Mouse (Mus musculus) lung, postnatal 0 days (tissue): ENCODE data around the gene Dnaja4. TPM values are rescaled to one million over a fixed set of nuclear protein-coding genes. Genes with fewer than 3 reads are reported as not detected.
"Not testable (repeated sequence)": the region's sequence is repeated elsewhere in the genome, so short reads cannot be mapped to it uniquely, and the experiment has no call there.

Experiments
- ATAC-seq: fragments of 200-750 bp; cut with Nextera tagmentation; 2 replicates; pipeline ENCODE4 v1.8.0; 2017; ENCODE audit warnings: moderate library complexity
- DNase-seq: peaks from one replicate; pipeline ENCODE4 v3.0.0-alpha.2; 2016; ENCODE audit warnings: low spot score
- H3K27ac ChIP-seq: fragments of 300-500 bp; sonication (generic); 2 replicates; pipeline ENCODE4 v1.5.1; 2014; ENCODE audit warnings: antibody characterized with exemption, mild to moderate bottlenecking, low read length, mixed read lengths
- H3K27me3 ChIP-seq: fragments of 300-500 bp; sonication (generic); replicated peaks from 2 replicates; pipeline ENCODE4 v1.6.1; 2014; ENCODE audit warnings: low read length, mixed read lengths; ENCODE audit not compliant: insufficient read depth
- H3K36me3 ChIP-seq: fragments of 300-500 bp; sonication (generic); 2 replicates; pipeline ENCODE4 v1.6.1; 2014; ENCODE audit warnings: low read length, mixed read lengths; ENCODE audit not compliant: insufficient read depth
- H3K4me1 ChIP-seq: fragments of 300-500 bp; sonication (generic); 2 replicates; pipeline ENCODE4 v1.6.1; 2014; ENCODE audit warnings: antibody characterized with exemption, low read depth, low read length, mixed read lengths; ENCODE audit not compliant: insufficient read depth
- H3K4me2 ChIP-seq: fragments of 300-500 bp; sonication (generic); replicated peaks from 2 replicates; pipeline ENCODE4 v1.6.1; 2014; ENCODE audit warnings: low read depth, mild to moderate bottlenecking, low read length, moderate library complexity, mixed read lengths
- H3K4me3 ChIP-seq: fragments of 300-500 bp; sonication (generic); 2 replicates; pipeline ENCODE4 v1.5.1; 2014; ENCODE audit warnings: low read depth, low read length
- H3K9ac ChIP-seq: fragments of 300-500 bp; sonication (generic); replicated peaks from 2 replicates; pipeline ENCODE4 v1.6.1; 2014; ENCODE audit warnings: low read depth, mild to moderate bottlenecking
- H3K9me3 ChIP-seq: fragments of 300-500 bp; sonication (generic); 2 replicates; pipeline ENCODE4 v1.6.1; 2016; ENCODE audit warnings: low read length, mixed read lengths
- CTCF ChIP-seq: IDR thresholded peaks from 2 replicates; pipeline ENCODE4 v1.5.1; 2016; ENCODE audit warnings: antibody characterized with exemption, mild to moderate bottlenecking
- EP300 ChIP-seq: IDR thresholded peaks from 2 replicates; pipeline ENCODE4 v1.6.1; 2016; ENCODE audit warnings: antibody characterized with exemption, mild to moderate bottlenecking, control low read depth
- WGBS: fragments of 180-500 bp; shearing (Covaris S2); extraction: QIAGEN DNeasy Blood & Tissue Kit; methylation state at CpG from one replicate; pipeline ENCODE4 v1.1.7; 2014; 5-methylcytosine and 5-hydroxymethylcytosine counted together
- polyA plus RNA-seq: library from polyadenylated mRNA; unstranded; fragments of >200 nt; fragmentation: Nextera tagmentation; extraction: Ambion mirVana; gene quantifications from 2 replicates; pipeline ENCODE4 v1.2.1, GENCODE M21; 2015

Dnaja4 gene
- polyA plus RNA-seq, 1 experiment from 2014 or later: 15.2 TPM

- WGBS: 4% methylated on average over 31 of the region's 31 CpGs
- TF ChIP-seq CTCF: peak; percentile 25; the same call in 1 of the 2 replicates
- 0 out of 2 replicates have a peak overlapping the region, but pooled peaks have one; percentile 6 for H3K9ac ChIP-seq
Observed at GRCm38 (mm10) chr9:54691241-54691805, 7.3 kb upstream of the Dnaja4 start.

GRCm38 (mm10) chr9:54699087-54699344, 343 bp downstream of the Dnaja4 start:
- Histone ChIP-seq H3K9me3 (no peaks in the 10 kb centered on the region), H3K36me3 (no peaks in the 10 kb centered on the region), H3K27me3 (no peaks in the 10 kb centered on the region), H3K4me1 (peaks cover 3% of the 10 kb centered on the region; the same call in 1 of the 2 replicates), H3K4me3 (peak overlapping the region; percentile 71), H3K4me2 (peak overlapping the region; percentile 82), H3K27ac (no peak overlapping the region), H3K9ac (peak overlapping the region; percentile 57)
- no peak for TF ChIP-seq EP300
- no peak for TF ChIP-seq CTCF
- 6% methylated on average over 27 of the region's 27 CpGs for whole genome bisulfite sequencing
- ATAC-seq (peak; percentile 37), DNase-seq (no peak)

More at GRCm38 (mm10) chr9:54691241-54691805, 7.3 kb upstream of the Dnaja4 start:
- not testable (repeated sequence) for H3K36me3 ChIP-seq, H3K27me3 ChIP-seq, H3K9me3 ChIP-seq, H3K27ac ChIP-seq, DNase-seq, H3K4me1 ChIP-seq
- peak; percentile 25; the same call in 1 of the 2 replicates for ATAC-seq
- peak overlapping the region; percentile 17; the same call in 1 of the 2 replicates for H3K4me3 ChIP-seq
- H3K4me2 ChIP-seq: peak overlapping the region; percentile 51

- Histone ChIP-seq H3K27me3 (no peaks in the 10 kb centered on the region), H3K4me2 (peak overlapping the region; percentile 82), H3K9me3 (no peaks in the 10 kb centered on the region), H3K36me3 (no peaks in the 10 kb centered on the region), H3K4me3 (peak overlapping the region; percentile 71), H3K4me1 (peaks cover 3% of the 10 kb centered on the region; the same call in 1 of the 2 replicates), H3K9ac (peak overlapping the region; percentile 57), H3K27ac (peak overlapping the region; percentile 22; the same call in 1 of the 2 replicates)
- ATAC-seq (peak; percentile 84), DNase-seq (peak; percentile 87)
- no peak; the same call in 1 of the 2 replicates for TF ChIP-seq CTCF
- TF ChIP-seq EP300: no peak
- whole genome bisulfite sequencing: 1% methylated on average over 90 of the region's 92 CpGs
Observed at GRCm38 (mm10) chr9:54699345-54700173, 886 bp downstream of the Dnaja4 start.

GRCm38 (mm10) chr9:54700174-54700475, 1.5 kb downstream of the Dnaja4 start:
- Histone ChIP-seq H3K4me2 (peak overlapping the region; percentile 82), H3K9ac (peak overlapping the region; percentile 57), H3K4me1 (peaks cover 3% of the 10 kb centered on the region; the same call in 1 of the 2 replicates), H3K4me3 (peak overlapping the region; percentile 71), H3K27ac (0 out of 2 replicates have a peak overlapping the region, but pooled peaks have one; percentile 22), H3K27me3 (no peaks in the 10 kb centered on the region), H3K9me3 (no peaks in the 10 kb centered on the region), H3K36me3 (no peaks in the 10 kb centered on the region)
- 7% methylated on average over 9 of the region's 9 CpGs for WGBS
- TF ChIP-seq CTCF: no peak
- no peak for TF ChIP-seq EP300
- DNase-seq (peak; percentile 28), ATAC-seq (no peak)

GRCm38 (mm10) chr9:54700746-54701145, 2.1 kb downstream of the Dnaja4 start:
- TF ChIP-seq EP300: no peak
- no peak for TF ChIP-seq CTCF
- H3K4me2 ChIP-seq: peak overlapping the region; percentile 82
- H3K27me3 ChIP-seq: no peaks in the 10 kb centered on the region
- ATAC-seq (no peak), DNase-seq (no peak)
- H3K4me3 ChIP-seq: no peak overlapping the region
- no peak overlapping the region for H3K9ac ChIP-seq
- no peaks in the 10 kb centered on the region for H3K36me3 ChIP-seq
- peaks cover 3% of the 10 kb centered on the region; the same call in 1 of the 2 replicates for H3K4me1 ChIP-seq
- no peaks in the 10 kb centered on the region for H3K9me3 ChIP-seq
- no peak overlapping the region for H3K27ac ChIP-seq
- WGBS: 70% methylated on average over 7 of the region's 7 CpGs

- no peak for ATAC-seq
- 55% methylated on average over 2 of the region's 2 CpGs for WGBS
- Histone ChIP-seq H3K4me3 (no peak overlapping the region), H3K27ac (no peak overlapping the region), H3K9me3 (no peaks in the 10 kb centered on the region), H3K4me1 (peaks cover 3% of the 10 kb centered on the region; the same call in 1 of the 2 replicates), H3K27me3 (no peaks in the 10 kb centered on the region), H3K36me3 (no peaks in the 10 kb centered on the region), H3K4me2 (no peak overlapping the region), H3K9ac (no peak overlapping the region)
- DNase-seq: no peak
- TF ChIP-seq CTCF: no peak
- TF ChIP-seq EP300: no peak
Observed at GRCm38 (mm10) chr9:54702581-54702980, 3.9 kb downstream of the Dnaja4 start.
